ENCODE assay signal across 16 mouse cellular contexts in the genomic region with DNA sequence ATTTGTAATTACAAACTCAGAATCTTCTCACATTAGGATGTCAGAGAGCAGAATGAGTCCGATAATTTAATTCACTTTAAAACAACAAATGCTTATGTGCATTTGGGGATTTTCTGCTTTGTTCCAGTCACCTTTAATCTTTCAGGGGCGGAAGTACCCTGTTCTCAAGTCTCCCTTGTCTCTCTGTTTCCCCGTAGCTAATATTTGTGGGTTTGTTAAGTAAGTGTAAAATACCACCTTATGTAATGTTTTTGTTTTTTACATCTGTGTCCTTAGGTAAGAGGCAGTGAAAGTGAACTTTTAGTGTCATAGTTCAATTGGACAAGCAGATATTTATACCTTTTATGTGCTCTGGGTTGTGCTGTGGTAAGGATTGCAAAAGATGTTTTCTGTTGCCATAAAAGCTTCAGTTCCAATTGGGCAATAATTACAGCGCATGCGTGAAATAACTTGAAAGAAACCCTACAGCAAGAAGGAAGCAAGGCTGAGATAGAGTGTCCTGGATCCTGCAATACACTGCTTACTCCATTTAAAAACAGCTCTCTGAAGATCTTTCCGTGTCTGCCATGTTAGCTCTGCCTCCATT. TPM values are rescaled to one million over a fixed set of nuclear protein-coding genes. Genes with fewer than 3 reads are reported as not detected.
A peak's percentile ranks its signal among the peaks of the same experiment; 100 is the strongest.
DNase-seq lines count a peak whose midpoint lies in the region; ATAC-seq and TF ChIP-seq lines count a peak whose summit lies in the region.
"Had no signal": no experiment of that assay in that cellular context is flagged by ENCODE, and none has a peak within 500 bp of the region (broad histone marks: within the 10 kb centered on the region; RNA-seq: fewer than 3 reads in every experiment).

No protein-coding gene starts in this region.

- no peaks in the 10 kb centered on the region for H3K27me3 ChIP-seq in liver, adult 2 months (ENCODE audit: control insufficient read depth, insufficient read depth, low read length)
- H3K27me3 ChIP-seq: CH12.LX; forebrain, embryonic 12.5 days; hindbrain, embryonic 15.5 days; neural tube, embryonic 13.5 days had no signal

- no peaks in the 10 kb centered on the region for H3K36me3 ChIP-seq in liver, adult 2 months (ENCODE audit: control insufficient read depth, insufficient read depth, low read length)
- H3K36me3 ChIP-seq: forebrain, embryonic 12.5 days; hindbrain, embryonic 15.5 days; neural tube, embryonic 13.5 days had no signal

- H3K27ac ChIP-seq in liver, adult 2 months (replicated peaks; ENCODE audit: insufficient read depth, low read depth, low read length), result peak overlapping the region; percentile 96
- H3K27ac ChIP-seq: forebrain, embryonic 12.5 days; hindbrain, embryonic 15.5 days; neural tube, embryonic 13.5 days had no signal

- H3K4me1 ChIP-seq in liver, adult 2 months (ENCODE audit: control insufficient read depth, insufficient read depth, low read length), result peaks cover 38% of the 10 kb centered on the region
- H3K4me1 ChIP-seq: hindbrain, embryonic 15.5 days had no signal

- DNase-seq in liver, adult 2 months (ENCODE audit: extremely low read depth, low read depth, low spot score), result peak; percentile 98
- no peak for DNase-seq in liver
- DNase-seq in CD4-positive helper T cell, adult 2 months (ENCODE audit: low read depth, low spot score), result peak; percentile 41
- no peak for DNase-seq in ovary, postnatal 14 days (ENCODE audit: low spot score)
- DNase-seq: adrenal gland, postnatal 36 days; cerebellum, adult 9-11 months; gastrocnemius, postnatal 36 days; right cerebral cortex, postnatal 4 days; thymus, postnatal 36 days had no signal

- no peak overlapping the region for H3K4me3 ChIP-seq in liver, adult 2 months (ENCODE audit: insufficient read depth, low read depth, low read length)
- H3K4me3 ChIP-seq: forebrain, embryonic 12.5 days; hindbrain, embryonic 15.5 days; neural tube, embryonic 13.5 days had no signal

- H3K9ac ChIP-seq in liver, adult 2 months (ENCODE audit: low read depth, low read length), result peak overlapping the region; percentile 33; the same call in 1 of the 2 replicates
- H3K9ac ChIP-seq: forebrain, embryonic 12.5 days; hindbrain, embryonic 15.5 days; neural tube, embryonic 13.5 days had no signal

- peak; percentile 77 for ATAC-seq in activated CD4-positive, CD25-positive, alpha-beta regulatory T cell, adult 4 months
- ATAC-seq in megakaryocyte, adult 5-6 weeks (ENCODE audit: poor library complexity, severe bottlenecking), result peak; percentile 86
- ATAC-seq in cerebellum, adult (ENCODE audit: insufficient number of reproducible peaks, low FRiP score, low TSS enrichment), result no peak

- H3K79me2 ChIP-seq in liver, adult 2 months (ENCODE audit: control insufficient read depth, insufficient read depth, low read length), result peaks cover 28% of the 10 kb centered on the region

- no peak for TF ChIP-seq CTCF in liver, adult 2 months (IDR thresholded peaks at IDR 0.05; ENCODE audit: low read depth, low read length)

- 38% methylated on average over 6 of the region's 6 CpGs for WGBS in liver, adult 2 months

- no peak for TF ChIP-seq POLR2A in liver, adult 2 months (IDR thresholded peaks at IDR 0.05; ENCODE audit: extremely low read depth, insufficient read depth, low read length)

RNA-seq across cellular contexts. Expression of a gene that starts 14.8 kb away (rescaled TPM):
- 14.9 and 15.3 TPM in 2 replicates for total RNA-seq in liver, adult 2 months (2014; rRNA removed)
- polyA plus RNA-seq in liver, adult 2 months (2012; rRNA removed), result 3.9 and 4.6 TPM in 2 replicates
- polyA plus RNA-seq in activated CD4-positive, CD25-positive, alpha-beta regulatory T cell, adult 4 months (2017; shearing (Covaris generic)), result 10 to 100 TPM; 12.3 to 12.5 TPM
- 13.5 and 14.7 TPM in 2 replicates for total RNA-seq in megakaryocyte, adult 5-6 weeks (2015)
- 22.6 and 23.8 TPM in 2 replicates for total RNA-seq in megakaryocyte, adult 5-6 weeks (2017)

RNA-seq across cellular contexts. Expression of a gene that starts 14.9 kb away (rescaled TPM):
- 21.7 and 22.2 TPM in 2 replicates for total RNA-seq in liver, adult 2 months (2014; rRNA removed)
- 8.2 and 9.2 TPM in 2 replicates for polyA plus RNA-seq in liver, adult 2 months (2012; rRNA removed)
- 10 to 100 TPM; 20.1 to 27.1 TPM for polyA plus RNA-seq in activated CD4-positive, CD25-positive, alpha-beta regulatory T cell, adult 4 months (2017; shearing (Covaris generic))
- 19.9 and 25.2 TPM in 2 replicates for total RNA-seq in megakaryocyte, adult 5-6 weeks (2015)
- 19.6 and 33.1 TPM in 2 replicates for total RNA-seq in megakaryocyte, adult 5-6 weeks (2017)

RNA-seq across cellular contexts. Expression of a gene that starts 43.1 kb away (rescaled TPM):
- total RNA-seq in liver, adult 2 months (2014; rRNA removed), result 6.4 and 7.0 TPM in 2 replicates
- 1.4 TPM in 2 replicates for polyA plus RNA-seq in liver, adult 2 months (2012; rRNA removed)
- polyA plus RNA-seq in activated CD4-positive, CD25-positive, alpha-beta regulatory T cell, adult 4 months (2017; shearing (Covaris generic)), result 10 to 100 TPM; 24.6 to 32.6 TPM
- total RNA-seq in megakaryocyte, adult 5-6 weeks (2015), result 7.9 and 13.7 TPM in 2 replicates
- 11.4 and 14.8 TPM in 2 replicates for total RNA-seq in megakaryocyte, adult 5-6 weeks (2017)

Comparison
In these comparisons a context has a peak if more than half of its experiments do, and no peak if none do; other contexts are left out.
1. DNase-seq: peak in liver, adult 2 months (single experiment) and CD4-positive helper T cell, adult 2 months (single experiment); none in liver (single experiment) and ovary, postnatal 14 days (single experiment).